7 mouse cellular contexts compared by ENCODE assay signal in the genomic region with DNA sequence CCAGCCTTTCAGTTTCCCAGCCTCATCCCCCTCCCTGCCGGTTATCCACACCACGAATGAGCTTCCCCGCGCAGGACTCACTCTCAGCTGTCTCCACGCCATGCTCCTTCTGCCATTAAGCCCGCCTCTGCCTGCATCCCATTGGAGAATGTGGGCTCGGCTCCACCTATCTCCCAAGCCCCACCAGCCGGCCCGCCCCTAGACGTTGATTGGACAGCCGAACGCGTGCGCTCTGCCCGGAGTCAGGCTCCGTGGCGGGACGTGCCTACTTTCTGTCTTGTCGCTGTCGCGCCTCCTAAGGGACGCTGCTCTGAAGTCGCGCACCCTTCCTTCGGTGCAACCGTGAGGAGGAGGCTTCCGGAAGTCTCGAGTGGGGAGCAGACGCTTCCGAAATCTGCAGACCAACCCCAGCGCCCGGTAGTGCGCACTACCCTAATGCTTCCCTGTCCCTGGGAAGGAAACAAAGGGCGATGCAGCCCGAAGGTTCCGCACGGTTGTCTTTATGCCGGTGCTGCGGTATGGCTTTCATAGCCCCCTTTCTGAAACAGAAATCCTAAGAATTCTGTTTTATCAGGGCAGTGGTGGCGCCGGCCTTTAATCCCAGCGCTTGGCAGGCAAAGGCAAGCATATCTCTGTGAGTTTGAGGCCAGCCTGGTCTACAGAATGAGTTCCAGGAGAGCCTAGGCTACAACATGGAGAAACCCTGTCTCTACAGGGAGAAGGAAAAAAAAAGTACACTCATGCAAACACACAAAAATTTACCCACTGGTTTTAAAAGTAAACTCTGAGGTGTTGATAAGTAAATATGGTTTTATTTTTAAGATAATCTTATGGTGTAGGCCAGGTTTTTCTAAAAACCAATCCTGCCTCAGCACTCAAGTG. TPM values are rescaled to one million over a fixed set of nuclear protein-coding genes. Genes with fewer than 3 reads are reported as not detected.
DNase-seq lines count a peak whose midpoint lies in the region; ATAC-seq lines count a peak whose summit lies in the region.

TSS of gene Dhodh (minus strand) at position 403 of the 882 bp plus-strand sequence.

- no peaks in the 10 kb centered on the region for H3K27me3 ChIP-seq in embryonic facial prominence, embryonic 12.5 days
- H3K27me3 ChIP-seq in limb, embryonic 11.5 days (ENCODE audit: control insufficient read depth, insufficient read depth, low read length): no peaks in the 10 kb centered on the region
- H3K27me3 ChIP-seq in midbrain, embryonic 14.5 days (ENCODE audit: control insufficient read depth, insufficient read depth, low read length): no peaks in the 10 kb centered on the region

- peak within 1 kb of the TSS; percentile 95 for H3K27ac ChIP-seq in embryonic facial prominence, embryonic 12.5 days
- H3K27ac ChIP-seq in limb, embryonic 11.5 days (replicated peaks; ENCODE audit: low read depth, low read length): peak within 1 kb of the TSS; percentile 68
- peak within 1 kb of the TSS; percentile 91 for H3K27ac ChIP-seq in midbrain, embryonic 14.5 days (replicated peaks; ENCODE audit: low read depth, low read length)

- peak within 1 kb of the TSS; percentile 61 for H3K4me3 ChIP-seq in embryonic facial prominence, embryonic 12.5 days
- H3K4me3 ChIP-seq in limb, embryonic 11.5 days (ENCODE audit: low read depth, low read length): peak within 1 kb of the TSS; percentile 46
- H3K4me3 ChIP-seq in midbrain, embryonic 14.5 days (replicated peaks; ENCODE audit: low read depth, low read length): peak within 1 kb of the TSS; percentile 48

- peaks cover 10% of the 10 kb centered on the region for H3K4me1 ChIP-seq in embryonic facial prominence, embryonic 12.5 days
- H3K4me1 ChIP-seq in limb, embryonic 11.5 days (ENCODE audit: control insufficient read depth, insufficient read depth, low read length): peaks cover 5% of the 10 kb centered on the region
- peaks cover 9% of the 10 kb centered on the region for H3K4me1 ChIP-seq in midbrain, embryonic 14.5 days (ENCODE audit: control insufficient read depth, insufficient read depth, low read length)

- H3K36me3 ChIP-seq in embryonic facial prominence, embryonic 12.5 days: peaks cover 12% of the 10 kb centered on the region
- H3K36me3 ChIP-seq in limb, embryonic 11.5 days (ENCODE audit: control insufficient read depth, insufficient read depth, low read length): no peaks in the 10 kb centered on the region
- peaks cover 11% of the 10 kb centered on the region; the same call in 1 of the 2 replicates for H3K36me3 ChIP-seq in midbrain, embryonic 14.5 days (ENCODE audit: control insufficient read depth, insufficient read depth, low read length)

- peak; percentile 98 for ATAC-seq in embryonic facial prominence, embryonic 12.5 days (ENCODE audit: insufficient number of reproducible peaks, insufficient read depth, low FRiP score, low TSS enrichment)
- peak; percentile 97 for ATAC-seq in limb, embryonic 11.5 days (ENCODE audit: insufficient number of reproducible peaks, low FRiP score, low TSS enrichment, low read depth)
- ATAC-seq in midbrain, embryonic 14.5 days (ENCODE audit: low FRiP score, low TSS enrichment): peak; percentile 99

- under 1% methylated on average over 42 of the region's 42 CpGs for WGBS in embryonic facial prominence, embryonic 12.5 days
- WGBS in limb, embryonic 11.5 days: under 1% methylated on average over 42 of the region's 42 CpGs
- under 1% methylated on average over 42 of the region's 42 CpGs for WGBS in midbrain, embryonic 14.5 days

- no peaks in the 10 kb centered on the region for H3K9me3 ChIP-seq in embryonic facial prominence, embryonic 12.5 days
- H3K9me3 ChIP-seq in limb, embryonic 11.5 days (ENCODE audit: control insufficient read depth, low read length): no peaks in the 10 kb centered on the region
- H3K9me3 ChIP-seq in midbrain, embryonic 14.5 days (ENCODE audit: control insufficient read depth, low read length): no peaks in the 10 kb centered on the region

- peak within 1 kb of the TSS; percentile 62 for H3K9ac ChIP-seq in embryonic facial prominence, embryonic 12.5 days
- H3K9ac ChIP-seq in limb, embryonic 11.5 days (ENCODE audit: low read length): peak within 1 kb of the TSS; percentile 76
- H3K9ac ChIP-seq in midbrain, embryonic 14.5 days (replicated peaks; ENCODE audit: low read length): peak within 1 kb of the TSS; percentile 67

- H3K4me2 ChIP-seq in embryonic facial prominence, embryonic 12.5 days (replicated peaks): peak within 1 kb of the TSS; percentile 65
- peak within 1 kb of the TSS; percentile 73 for H3K4me2 ChIP-seq in limb, embryonic 11.5 days (ENCODE audit: low read depth, severe bottlenecking)
- H3K4me2 ChIP-seq in midbrain, embryonic 14.5 days (ENCODE audit: low read length): peak within 1 kb of the TSS; percentile 81

- peak; percentile 96 for DNase-seq in adrenal gland, postnatal 25 days
- peak; percentile 100 for DNase-seq in heart, adult 11 months
- peak; percentile 96 for DNase-seq in kidney, adult 18-20 months
- DNase-seq in limb, embryonic 11.5 days (ENCODE audit: low spot score): peak; percentile 96
- DNase-seq in midbrain, embryonic 14.5 days: peak; percentile 97
- peak; percentile 92 to 94 for DNase-seq in spleen, adult 18-20 months

RNA-seq across cellular contexts. Expression of gene Dhodh, which starts in this region (rescaled TPM):
- total RNA-seq in adrenal gland, postnatal 25 days (2021): 23.6 and 25.1 TPM in 2 replicates
- polyA plus RNA-seq in embryonic facial prominence, embryonic 12.5 days (2016; fragmentation: Nextera tagmentation; extraction: Ambion mirVana): 50.4 and 54.8 TPM in 2 replicates
- 48.2 and 49.4 TPM in 2 replicates for polyA plus RNA-seq in limb, embryonic 11.5 days (2014; fragmentation: Nextera tagmentation; extraction: Ambion mirVana)
- 28.7 and 31.1 TPM in 2 replicates for polyA plus RNA-seq in midbrain, embryonic 14.5 days (2014; fragmentation: Nextera tagmentation; extraction: Ambion mirVana)

Comparison
In these comparisons a context has a peak if more than half of its experiments do, and no peak if none do; other contexts are left out.
1. Peak in every context shown above with its lines: DNase-seq, ATAC-seq, H3K4me3 ChIP-seq and H3K27ac ChIP-seq.